Mouse (Mus musculus) left cerebral cortex, adult 2 months (tissue): ENCODE measurements at regions not wholly inside any gene's neighbourhood (a gene's known extent, or its start where the extent isn't known, plus 50 kb on each side); places are given as distances from the start of the nearest gene placed in this dataset.

Source experiments
- DNase-seq, 2 experiments: peaks; one replicate each; pipeline ENCODE4 v3.0.0; 2021 to 2022; ENCODE audit warnings: low spot score in 2 of 2, mixed read lengths in 1 of 2; ENCODE audit errors: extremely low spot score in 1 of 2
- H3K27ac ChIP-seq: fragments of 200-600 bp; 2 replicates; pipeline ENCODE4 v1.8.1; 2022
- H3K4me3 ChIP-seq: fragments of 200-600 bp; 2 replicates; pipeline ENCODE4 v1.8.1; 2022
- CTCF ChIP-seq: fragments of 200-600 bp; IDR thresholded peaks from 2 replicates; pipeline ENCODE4 v1.8.1; 2022; ENCODE audit warnings: antibody characterized with exemption, mild to moderate bottlenecking, moderate library complexity
- intact Hi-C: fragments of 180-260 bp; cut with DNase I; formaldehyde crosslinking; loops from one replicate; pipeline ENCODE4 v1.15.1; 2025

DNA sequence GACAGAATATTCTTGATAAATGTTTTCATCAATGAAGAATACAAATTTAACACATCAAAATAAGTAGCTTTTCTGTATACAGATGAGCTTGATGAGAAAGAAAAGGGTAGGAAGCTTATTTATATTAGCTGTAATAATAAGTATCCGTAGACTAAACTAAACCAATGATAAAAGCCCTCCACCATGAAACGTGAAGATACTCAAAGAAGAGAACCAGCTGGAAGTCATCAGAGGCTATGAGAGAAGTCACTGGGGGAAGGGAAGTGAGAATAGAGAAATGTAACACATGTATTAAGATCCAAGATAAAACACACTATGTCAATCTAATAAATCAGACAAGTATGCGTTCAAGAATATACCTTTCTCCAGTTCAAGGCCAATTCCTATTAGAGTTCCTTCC lies 382.7 kb upstream of the Dppa4 start:
- no peak for TF ChIP-seq CTCF
- Histone ChIP-seq H3K27ac (no peak overlapping the region), H3K4me3 (no peak overlapping the region)
- intact Hi-C loops = no loop called here
- DNase-seq = no peak

DNA sequence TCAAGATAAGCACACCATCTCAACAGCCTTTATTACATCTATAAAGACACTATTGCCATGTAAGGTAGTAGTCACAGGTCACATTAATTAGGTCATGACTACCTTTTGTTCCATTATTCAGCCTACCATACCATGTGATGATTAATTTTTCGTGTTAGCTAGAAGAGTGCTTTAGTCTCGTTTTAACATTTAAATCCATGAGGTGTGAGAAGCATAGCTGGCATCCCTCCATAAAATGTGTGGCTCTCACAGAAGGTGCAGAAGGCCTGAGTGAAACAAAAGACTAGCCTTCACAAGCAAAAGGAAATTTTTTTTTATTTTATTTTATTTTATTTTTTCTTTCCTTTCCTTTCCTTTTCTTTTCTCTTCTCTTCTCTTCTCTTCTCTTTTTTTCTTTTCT lies 345.5 kb upstream of the Dppa4 start:
- Histone ChIP-seq H3K27ac (no peak overlapping the region), H3K4me3 (no peak overlapping the region)
- intact Hi-C loops = no loop called here
- no peak for TF ChIP-seq CTCF
- no peak for DNase-seq
